Mouse (Mus musculus) G1E (cell line): ENCODE data around the gene Glp2r. TPM values are rescaled to one million over a fixed set of nuclear protein-coding genes. Genes with fewer than 3 reads are reported as not detected.

Experiments used
- ATAC-seq: 2 replicates; pipeline ENCODE4 v1.8.0; 2016; ENCODE audit warnings: mild to moderate bottlenecking; ENCODE audit not compliant: insufficient number of reproducible peaks, poor library complexity, low FRiP score, severe bottlenecking; ENCODE audit errors: extremely low read depth
- DNase-seq: peaks from one replicate; pipeline ENCODE4 v3.0.0; 2012; ENCODE audit warnings: low spot score
- H3K27me3 ChIP-seq: 2 replicates; pipeline ENCODE4 v1.6.1; 2012; ENCODE audit warnings: mild to moderate bottlenecking, low read length, inconsistent platforms; ENCODE audit not compliant: insufficient read depth
- H3K36me3 ChIP-seq: replicated peaks from 2 replicates; pipeline ENCODE3; 2012; ENCODE audit warnings: mild to moderate bottlenecking, inconsistent platforms
- H3K4me1 ChIP-seq: 2 replicates; pipeline ENCODE4 v1.6.1; 2012; ENCODE audit warnings: low read depth, low read length, inconsistent platforms, mixed read lengths; ENCODE audit not compliant: insufficient read depth
- H3K4me3 ChIP-seq: 2 replicates; pipeline ENCODE4 v1.5.1; 2012; ENCODE audit warnings: low read depth, mild to moderate bottlenecking, inconsistent platforms, low read length, moderate library complexity, mixed read lengths
- H3K9me3 ChIP-seq: replicated peaks from 2 replicates; pipeline ENCODE4 v1.6.1; 2012; ENCODE audit warnings: inconsistent platforms
- CTCF ChIP-seq: IDR thresholded peaks from 2 replicates; pipeline ENCODE4 v1.5.1; 2012; ENCODE audit warnings: low read depth, low read length, inconsistent platforms, mixed read lengths
- GATA1 ChIP-seq: IDR thresholded peaks from 2 replicates; pipeline ENCODE4 v1.6.1; 2012; ENCODE audit warnings: borderline replicate concordance, low read length, inconsistent platforms, mixed read lengths
- GATA2 ChIP-seq: IDR thresholded peaks from 2 replicates; pipeline ENCODE4 v1.6.1; 2012; ENCODE audit warnings: low read depth, low read length, inconsistent platforms, borderline replicate concordance
- POLR2AphosphoS5 ChIP-seq: IDR thresholded peaks from 2 replicates; pipeline ENCODE4 v1.6.1; 2012; ENCODE audit warnings: low read depth, low read length, inconsistent platforms; ENCODE audit not compliant: insufficient replicate concordance
- TAL1 ChIP-seq: conservative IDR thresholded peaks from 2 replicates; pipeline ENCODE4 v1.6.1; 2012; ENCODE audit warnings: low read depth, low read length, inconsistent platforms, mixed read lengths
- polyA plus RNA-seq: library from polyadenylated mRNA; stranded (reverse); fragments of >175 nt; gene quantifications from 2 replicates; pipeline ENCODE4 v1.2.3, GENCODE M21; 2012
- total RNA-seq, 2 experiments: library from RNA; stranded (forward) in 1 of 2; stranded (reverse) in 1 of 2; fragments of 200-1000 nt in 1 of 2; fragments of >200 nt in 1 of 2; fragmentation: Nextera tagmentation in 1 of 2; gene quantifications; 2 replicates each; pipeline ENCODE4 v1.2.3; 2014 to 2017

The Glp2r gene
- total and polyA plus RNA-seq, 3 experiments = 0.05 TPM; not detected in 2

GRCm38 (mm10) chr11:67636905-67637586 lies 133.9 kb downstream of the Glp2r start:
- TF ChIP-seq TAL1 = no peak
- no peak for TF ChIP-seq GATA1
- no peak for TF ChIP-seq POLR2AphosphoS5
- no peak for TF ChIP-seq CTCF
- no peak for TF ChIP-seq GATA2
- H3K27me3 ChIP-seq = no peaks in the 10 kb centered on the region
- no peaks in the 10 kb centered on the region for H3K4me1 ChIP-seq
- no peaks in the 10 kb centered on the region for H3K36me3 ChIP-seq
- DNase-seq (no peak), ATAC-seq (no peak)
- no peak overlapping the region for H3K4me3 ChIP-seq
- H3K9me3 ChIP-seq = peaks cover 70% of the 10 kb centered on the region

DNA sequence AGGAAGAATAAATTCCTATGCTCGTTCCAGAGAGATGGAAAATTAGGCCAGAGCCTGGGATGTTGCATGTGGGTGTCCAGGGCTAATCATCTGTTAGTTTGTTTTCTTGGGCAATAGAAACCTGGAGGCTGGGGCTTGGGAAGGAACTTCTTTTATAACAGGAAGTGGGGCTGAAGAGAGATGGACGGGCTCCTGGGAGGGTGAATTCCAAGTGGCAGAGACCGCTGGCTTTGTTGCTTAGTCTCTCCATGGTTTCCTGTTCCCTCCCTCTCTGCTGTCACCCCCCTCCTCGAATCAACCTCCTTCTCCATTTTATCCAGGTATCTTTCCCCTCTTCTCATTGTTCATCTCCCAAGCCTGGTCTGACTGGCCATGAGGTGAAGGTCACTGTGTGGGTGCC lies 134.8 kb downstream of the Glp2r start:
- Histone ChIP-seq H3K36me3 (no peaks in the 10 kb centered on the region), H3K27me3 (no peaks in the 10 kb centered on the region), H3K4me3 (no peak overlapping the region), H3K4me1 (no peaks in the 10 kb centered on the region), H3K9me3 (peaks cover 73% of the 10 kb centered on the region)
- TF ChIP-seq CTCF = no peak
- TF ChIP-seq TAL1 = no peak
- no peak for TF ChIP-seq GATA2
- no peak for TF ChIP-seq GATA1
- TF ChIP-seq POLR2AphosphoS5 = no peak
- no peak for ATAC-seq
- no peak for DNase-seq

DNA sequence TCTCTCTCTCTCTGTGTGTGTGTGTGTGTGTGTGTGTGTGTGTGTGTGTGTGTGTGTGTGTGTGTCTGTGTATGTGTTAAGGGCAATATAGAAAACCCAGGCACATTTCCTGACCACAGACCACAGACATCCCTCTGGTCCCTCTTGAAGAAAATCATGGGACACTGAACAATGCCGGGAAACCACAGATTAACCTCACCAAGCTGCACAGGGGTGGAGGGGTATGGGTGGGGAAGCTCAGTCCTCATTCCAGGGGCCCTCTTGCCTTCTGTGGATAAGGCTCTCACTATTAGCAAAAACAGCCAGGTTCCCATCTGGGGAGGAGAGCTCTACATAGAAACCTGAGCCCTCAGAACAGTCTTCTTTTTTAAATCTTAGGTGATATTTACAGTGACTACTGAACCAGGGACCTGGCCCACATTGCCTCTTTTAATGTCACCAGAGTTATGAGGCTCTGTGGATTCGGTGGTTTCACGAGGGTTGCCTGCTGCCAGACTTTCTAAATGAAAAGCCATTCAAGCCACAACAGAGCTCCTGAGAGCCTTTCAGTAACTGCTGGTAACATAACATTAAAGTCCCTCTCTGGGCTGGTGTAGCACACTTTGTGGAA lies 137.2 kb downstream of the Glp2r start:
- ATAC-seq (no peak), DNase-seq (no peak)
- Histone ChIP-seq H3K27me3 (no peaks in the 10 kb centered on the region), H3K4me3 (no peak overlapping the region), H3K36me3 (no peaks in the 10 kb centered on the region), H3K9me3 (peaks cover 74% of the 10 kb centered on the region), H3K4me1 (no peaks in the 10 kb centered on the region)
- TF ChIP-seq POLR2AphosphoS5 = no peak
- TF ChIP-seq GATA1 = no peak
- no peak for TF ChIP-seq TAL1
- no peak for TF ChIP-seq CTCF
- TF ChIP-seq GATA2 = no peak

DNA sequence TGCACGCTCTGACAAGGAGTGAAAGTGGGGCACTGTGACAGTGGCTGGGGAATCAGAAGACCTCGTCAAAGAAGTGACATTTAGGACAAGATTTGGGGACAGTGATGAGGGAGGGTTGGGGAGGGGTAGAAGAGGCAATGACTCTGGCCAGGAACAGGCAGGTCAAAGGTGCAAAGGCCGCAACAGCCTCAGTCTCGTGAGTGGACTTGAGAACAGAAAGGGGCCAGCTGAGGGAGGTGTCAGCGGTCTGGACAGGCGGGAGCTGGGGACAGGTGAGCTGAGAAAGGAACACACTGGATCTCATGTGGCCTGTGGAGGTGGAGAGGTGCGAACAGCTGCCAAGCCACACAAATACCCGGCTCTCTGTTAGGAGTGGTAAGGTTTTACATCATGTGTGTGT lies 138.0 kb downstream of the Glp2r start:
- Histone ChIP-seq H3K27me3 (no peaks in the 10 kb centered on the region), H3K9me3 (peaks cover 78% of the 10 kb centered on the region), H3K4me1 (no peaks in the 10 kb centered on the region), H3K4me3 (no peak overlapping the region), H3K36me3 (no peaks in the 10 kb centered on the region)
- DNase-seq = no peak
- ATAC-seq = no peak
- TF ChIP-seq GATA2 (no peak), GATA1 (no peak), POLR2AphosphoS5 (no peak), CTCF (no peak), TAL1 (no peak)

DNA sequence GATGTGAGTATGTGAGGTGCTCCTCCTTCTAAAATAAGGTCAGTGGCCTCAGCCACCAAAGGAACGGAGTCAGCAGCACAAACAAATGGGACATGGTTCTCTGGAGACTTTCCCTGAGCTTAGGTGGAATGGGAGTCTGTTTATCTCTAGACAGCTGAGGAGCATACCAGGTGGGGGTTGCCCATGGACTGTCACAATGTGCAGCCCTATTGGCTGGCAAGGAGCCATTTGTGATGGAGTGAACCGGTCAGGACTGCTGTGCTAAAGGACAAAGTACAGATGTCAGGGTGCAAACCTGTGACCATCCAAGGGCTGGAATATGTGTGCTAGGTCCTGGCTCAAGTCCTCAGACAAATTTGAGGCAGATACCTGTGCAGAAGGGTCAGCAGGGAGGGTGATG lies 142.4 kb downstream of the Glp2r start:
- no peak for ATAC-seq
- no peaks in the 10 kb centered on the region for H3K27me3 ChIP-seq
- no peak for TF ChIP-seq CTCF
- no peak for TF ChIP-seq TAL1
- no peak for TF ChIP-seq GATA2
- TF ChIP-seq GATA1 = no peak
- no peak for TF ChIP-seq POLR2AphosphoS5
- no peaks in the 10 kb centered on the region for H3K4me1 ChIP-seq
- H3K4me3 ChIP-seq = no peak overlapping the region
- H3K9me3 ChIP-seq = peaks cover 84% of the 10 kb centered on the region
- H3K36me3 ChIP-seq = no peaks in the 10 kb centered on the region
- DNase-seq = no peak

DNA sequence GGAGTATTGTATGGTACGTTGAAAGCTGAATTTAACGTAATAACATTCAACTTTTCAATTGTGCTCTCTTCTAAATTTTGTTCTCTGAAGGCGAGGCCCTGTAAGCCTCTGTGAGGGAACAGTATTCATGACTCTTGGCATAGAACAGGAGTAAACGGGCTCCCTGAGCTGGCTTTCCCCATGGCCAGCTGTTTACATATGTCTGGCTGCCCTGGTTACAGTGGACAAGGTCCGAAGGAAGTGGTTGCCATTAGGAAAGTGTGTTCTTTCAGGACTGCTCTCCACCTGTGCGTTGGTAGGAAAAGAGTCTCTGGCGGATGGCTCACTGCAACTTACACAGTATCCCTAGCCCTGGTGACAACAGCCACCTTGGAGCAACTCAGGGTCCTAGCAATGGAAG lies 143.8 kb downstream of the Glp2r start:
- TF ChIP-seq TAL1 = no peak
- TF ChIP-seq GATA1 = no peak
- no peak for TF ChIP-seq CTCF
- TF ChIP-seq POLR2AphosphoS5 = no peak
- no peak for TF ChIP-seq GATA2
- Histone ChIP-seq H3K9me3 (peaks cover 86% of the 10 kb centered on the region), H3K27me3 (no peaks in the 10 kb centered on the region), H3K4me3 (no peak overlapping the region), H3K4me1 (no peaks in the 10 kb centered on the region), H3K36me3 (no peaks in the 10 kb centered on the region)
- ATAC-seq (no peak), DNase-seq (no peak)

DNA sequence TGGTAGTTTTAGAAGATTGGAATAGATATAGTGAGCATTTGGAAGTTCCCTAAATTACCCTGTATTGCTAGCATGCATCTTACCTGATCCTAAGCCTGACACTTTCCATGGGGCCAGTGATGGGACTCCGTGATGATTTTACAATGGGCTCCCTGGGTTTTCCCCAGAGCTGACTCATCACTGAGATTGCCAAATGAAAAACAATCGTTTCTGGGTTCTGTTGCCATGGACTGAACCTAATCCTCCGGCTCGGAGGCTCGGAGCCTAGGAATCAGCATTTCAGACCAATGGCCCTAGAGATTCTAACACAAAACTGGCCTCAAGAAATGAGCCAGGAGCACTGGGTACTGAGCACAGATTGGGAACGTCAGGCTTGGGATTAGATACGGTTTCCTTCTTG lies 148.6 kb downstream of the Glp2r start:
- H3K9me3 ChIP-seq = peaks cover 78% of the 10 kb centered on the region
- H3K36me3 ChIP-seq = no peaks in the 10 kb centered on the region
- no peaks in the 10 kb centered on the region for H3K27me3 ChIP-seq
- TF ChIP-seq GATA1 (no peak), CTCF (no peak), TAL1 (no peak), GATA2 (no peak), POLR2AphosphoS5 (no peak)
- H3K4me3 ChIP-seq = no peak overlapping the region
- no peaks in the 10 kb centered on the region for H3K4me1 ChIP-seq
- ATAC-seq = no peak
- no peak for DNase-seq
